Mouse (Mus musculus) cerebellum, adult 2 months (tissue): ENCODE measurements around the gene Pitpnm2. TPM values are rescaled to one million over a fixed set of nuclear protein-coding genes. Genes with fewer than 3 reads are reported as not detected.
"Not testable (repeated sequence)": the region's sequence is repeated elsewhere in the genome, so short reads cannot be mapped to it uniquely, and the experiment has no call there.

Source experiments
- DNase-seq, 2 experiments: peaks; one replicate each; pipeline ENCODE4 v3.0.0; 2021
- H3K27ac ChIP-seq: fragments of 200-500 bp; 2 replicates; pipeline ENCODE4 v1.5.1; 2012; ENCODE audit warnings: low read length, control low read depth, inconsistent platforms; ENCODE audit not compliant: insufficient read depth
- H3K27me3 ChIP-seq: fragments of 200-500 bp; 2 replicates; pipeline ENCODE4 v1.6.1; 2012; ENCODE audit warnings: inconsistent platforms, mild to moderate bottlenecking, low read length, moderate library complexity; ENCODE audit not compliant: control insufficient read depth, insufficient read depth
- H3K4me1 ChIP-seq: fragments of 200-500 bp; 2 replicates; pipeline ENCODE4 v1.6.1; 2011; ENCODE audit warnings: low read length; ENCODE audit not compliant: control insufficient read depth, insufficient read depth
- H3K4me3 ChIP-seq: fragments of 200-500 bp; replicated peaks from 2 replicates; pipeline ENCODE3; 2011; ENCODE audit warnings: mild to moderate bottlenecking, low read depth, low read length, control low read depth; ENCODE audit not compliant: insufficient read depth
- CTCF ChIP-seq: fragments of 200-500 bp; IDR thresholded peaks from 2 replicates; pipeline ENCODE4 v1.5.1; 2011; ENCODE audit warnings: low read depth, mild to moderate bottlenecking, control low read depth, low read length, moderate library complexity, borderline replicate concordance; ENCODE audit not compliant: insufficient read depth
- POLR2A ChIP-seq: fragments of 200-500 bp; IDR thresholded peaks from 2 replicates; pipeline ENCODE4 v1.6.1; 2011; ENCODE audit warnings: low read length, control low read depth, borderline replicate concordance; ENCODE audit not compliant: insufficient read depth
- WGBS: fragments of 180-500 bp; shearing (Covaris S2); methylation state at CpG from one replicate; pipeline ENCODE4 v1.1.7; 2018; 5-methylcytosine and 5-hydroxymethylcytosine counted together
- polyA plus RNA-seq: library from polyadenylated mRNA; depleted of rRNA; stranded (reverse); fragments of >200 nt; gene quantifications from 2 replicates; pipeline ENCODE4 v1.2.3, GENCODE M21; 2012

Pitpnm2 gene
- polyA plus RNA-seq, 1 experiment, result 54.2 TPM

DNA sequence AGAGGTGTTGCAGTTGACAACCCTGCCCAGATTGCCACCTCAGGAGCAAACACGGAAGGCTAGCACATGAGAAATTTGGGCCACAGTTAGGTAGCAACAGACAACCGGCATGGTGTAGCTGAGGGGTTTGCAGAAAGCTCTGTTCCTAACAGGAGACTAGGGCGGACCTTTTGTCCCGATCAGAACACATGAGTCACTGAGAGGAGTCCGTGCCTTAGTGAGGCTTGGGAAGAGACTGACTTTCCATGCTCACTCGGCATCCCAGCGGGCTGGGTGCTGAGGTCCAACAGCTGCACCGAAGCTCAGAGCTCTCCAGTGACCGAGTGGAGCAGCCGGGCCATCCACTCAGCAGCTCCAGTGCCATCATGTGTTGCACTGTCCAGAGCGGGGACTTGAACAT lies 26.9 kb downstream of the Pitpnm2 start:
- 91% methylated on average over 11 of the region's 11 CpGs for WGBS
- TF ChIP-seq POLR2A, result no peak
- TF ChIP-seq CTCF, result no peak
- Histone ChIP-seq H3K4me3 (no peak overlapping the region), H3K27ac (no peak overlapping the region), H3K27me3 (no peaks in the 10 kb centered on the region), H3K4me1 (peaks cover 28% of the 10 kb centered on the region)
- DNase-seq, result no peak

DNA sequence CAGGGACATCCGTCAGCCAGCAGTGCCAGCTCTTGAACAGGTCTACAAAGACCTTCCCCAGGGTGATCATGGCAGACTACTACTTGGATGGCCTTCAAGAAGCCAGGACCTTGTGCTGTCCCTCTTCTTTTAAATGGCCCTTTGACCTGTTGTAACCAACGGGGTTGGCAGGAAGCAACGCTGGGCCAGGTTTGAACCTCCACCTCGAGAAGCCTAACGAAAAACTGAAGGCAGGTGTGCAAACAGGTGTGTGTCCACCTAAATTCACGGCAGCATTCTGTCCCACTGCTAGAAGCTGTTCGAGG lies 27.9 kb downstream of the Pitpnm2 start:
- no peak overlapping the region for H3K4me3 ChIP-seq
- no peaks in the 10 kb centered on the region for H3K27me3 ChIP-seq
- no peak for TF ChIP-seq CTCF
- no peak for TF ChIP-seq POLR2A
- peak overlapping the region; percentile 49 for H3K27ac ChIP-seq
- 72% methylated on average over 7 of the region's 7 CpGs for WGBS
- H3K4me1 ChIP-seq, result peaks cover 31% of the 10 kb centered on the region
- no peak for DNase-seq

DNA sequence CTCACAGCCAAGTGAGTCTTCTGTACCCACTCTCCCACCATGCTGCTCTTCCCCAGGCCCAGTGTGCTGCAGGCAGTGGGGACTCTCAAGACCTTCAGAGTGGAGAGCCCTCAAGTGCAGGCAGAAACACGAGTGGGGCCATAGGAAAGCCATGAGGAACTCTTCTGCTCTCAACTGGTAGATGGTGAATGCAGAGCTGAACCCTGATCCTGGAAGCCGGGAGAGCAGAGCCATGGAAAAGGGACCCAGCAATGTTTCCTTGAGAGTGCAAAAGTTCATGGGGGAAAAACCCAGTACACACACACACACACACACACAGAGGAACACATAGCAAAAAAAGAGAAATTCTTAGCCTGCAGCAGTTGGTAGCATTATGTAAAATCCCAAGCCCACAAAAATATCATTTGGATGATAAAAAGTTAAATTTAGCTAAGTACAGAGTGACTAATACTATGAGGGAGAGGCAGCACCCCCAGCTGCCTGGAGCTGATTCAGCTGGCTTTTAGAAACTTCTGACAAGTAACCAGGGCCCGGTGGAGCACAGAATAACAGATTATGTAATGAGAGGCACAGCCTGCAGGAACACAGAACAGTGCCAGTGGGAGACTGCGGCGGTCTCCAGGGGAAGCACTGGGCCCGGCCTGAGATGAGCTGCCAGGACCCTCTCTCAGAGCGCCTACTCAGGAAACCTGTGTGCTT lies 28.4 kb downstream of the Pitpnm2 start:
- peak; percentile 53 to 66 for DNase-seq
- TF ChIP-seq CTCF (no peak), POLR2A (no peak)
- Histone ChIP-seq H3K4me1 (peaks cover 31% of the 10 kb centered on the region), H3K4me3 (no peak overlapping the region), H3K27me3 (no peaks in the 10 kb centered on the region), H3K27ac (peak overlapping the region; percentile 49; the same call in 1 of the 2 replicates)
- 38% methylated on average over 7 of the region's 7 CpGs for WGBS

DNA sequence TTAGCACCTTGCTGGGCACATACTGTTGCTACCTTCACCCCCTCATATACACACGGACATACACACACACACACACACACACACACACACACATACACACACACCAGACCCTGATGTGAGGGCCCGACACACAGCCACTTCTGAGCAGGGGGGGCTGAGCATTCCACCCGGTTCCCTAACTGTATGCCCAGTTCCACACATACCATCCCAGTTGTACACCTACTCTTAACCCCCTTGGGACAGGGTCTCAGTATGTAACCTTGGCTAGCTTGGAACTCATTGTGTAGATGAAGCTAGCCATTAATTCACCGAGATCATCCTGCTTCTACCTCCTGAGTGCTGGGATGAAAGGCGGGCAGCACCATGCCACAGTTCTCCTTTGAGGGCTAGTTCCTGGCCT lies 29.0 kb downstream of the Pitpnm2 start:
- 0 out of 2 replicates have a peak overlapping the region, but pooled peaks have one; percentile 26 for H3K27ac ChIP-seq
- no peak for TF ChIP-seq POLR2A
- no peak for TF ChIP-seq CTCF
- no peaks in the 10 kb centered on the region for H3K27me3 ChIP-seq
- no peak for DNase-seq
- 91% methylated on average over 5 of the region's 5 CpGs for WGBS
- H3K4me3 ChIP-seq, result no peak overlapping the region
- peaks cover 31% of the 10 kb centered on the region for H3K4me1 ChIP-seq

DNA sequence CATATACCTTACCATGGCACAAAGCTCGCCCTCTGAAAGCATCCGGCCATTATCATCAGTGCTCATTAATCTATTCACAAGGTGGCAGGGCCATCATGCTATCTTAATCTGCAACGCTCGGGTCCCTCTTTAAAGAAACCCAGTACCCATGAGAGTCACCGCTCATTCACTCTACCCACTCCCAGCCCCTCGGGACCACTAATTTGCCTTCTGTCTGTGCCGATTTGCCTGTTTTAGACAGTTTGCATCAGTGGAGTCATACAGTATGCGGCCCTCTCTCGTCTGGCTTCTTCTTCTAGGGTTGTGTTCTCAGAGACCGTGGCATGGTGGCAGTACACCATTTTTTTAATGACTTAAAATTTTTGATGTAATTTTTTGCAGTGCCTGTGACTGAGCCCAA lies 30.1 kb downstream of the Pitpnm2 start:
- DNase-seq, result no peak
- no peak overlapping the region for H3K4me3 ChIP-seq
- H3K4me1 ChIP-seq, result peaks cover 27% of the 10 kb centered on the region
- H3K27me3 ChIP-seq, result no peaks in the 10 kb centered on the region
- WGBS, result 76% methylated on average over 10 of the region's 10 CpGs
- no peak for TF ChIP-seq CTCF
- no peak for TF ChIP-seq POLR2A
- no peak overlapping the region for H3K27ac ChIP-seq

DNA sequence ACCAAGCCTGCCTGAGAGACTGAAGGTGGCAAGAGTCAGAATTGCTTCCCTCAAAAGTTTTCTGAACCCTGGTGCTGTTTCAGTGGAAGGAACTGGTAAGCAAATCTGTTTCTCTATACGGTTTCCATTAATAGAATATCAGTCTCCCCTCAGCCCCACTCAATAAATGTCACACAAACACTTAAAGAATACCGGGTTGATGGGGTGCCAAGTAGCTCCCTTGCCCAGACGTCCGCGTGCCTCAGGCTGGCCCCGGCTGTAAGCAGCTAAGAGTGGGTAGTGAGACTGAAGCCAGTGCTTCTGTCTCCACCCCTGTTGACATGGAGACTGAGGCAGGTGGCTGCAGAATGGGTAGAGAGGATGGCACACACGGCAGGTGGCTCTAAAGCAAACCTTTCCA lies 30.6 kb downstream of the Pitpnm2 start:
- 29% methylated on average over 7 of the region's 7 CpGs for WGBS
- no peak overlapping the region for H3K27ac ChIP-seq
- no peak for DNase-seq

DNA sequence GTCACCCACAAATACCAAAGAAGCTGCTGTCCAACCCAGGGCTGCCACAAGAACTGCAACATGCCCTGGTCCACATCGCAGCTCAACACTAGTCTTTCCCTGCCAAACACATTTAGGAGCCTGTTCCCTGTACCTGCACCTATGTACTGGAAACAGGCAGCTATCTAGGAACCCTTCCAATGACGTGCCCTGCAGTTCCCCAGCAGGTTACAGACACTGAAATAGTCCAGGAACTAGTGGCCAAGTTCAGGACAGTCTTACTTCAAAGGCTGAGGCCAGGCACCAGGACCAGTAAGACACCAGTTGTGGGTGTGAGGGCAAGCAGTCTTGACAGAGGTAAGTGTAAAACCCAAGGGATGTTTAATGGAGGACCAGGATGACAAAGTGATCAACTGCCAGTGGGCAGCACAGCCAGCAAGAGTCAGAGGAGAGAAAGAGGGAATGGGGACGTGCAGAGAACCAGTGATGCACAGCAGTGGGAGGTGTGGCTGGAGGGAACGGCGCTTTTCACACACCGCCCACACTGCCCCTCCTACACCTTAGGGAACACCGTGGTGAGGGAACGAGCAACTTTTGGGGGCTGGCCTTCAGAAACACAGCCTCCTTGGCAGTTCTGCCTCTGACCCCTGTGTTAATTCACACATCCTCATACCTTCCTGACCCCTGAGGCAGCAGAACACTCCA lies 31.9 kb downstream of the Pitpnm2 start:
- 37% methylated on average over 8 of the region's 8 CpGs for WGBS
- no peak overlapping the region for H3K4me3 ChIP-seq

More for the DNA sequence above, 30.6 kb downstream of the Pitpnm2 start:
- Histone ChIP-seq H3K4me3 (no peak overlapping the region), H3K27me3 (no peaks in the 10 kb centered on the region), H3K4me1 (peaks cover 27% of the 10 kb centered on the region)
- TF ChIP-seq CTCF, result no peak
- TF ChIP-seq POLR2A, result no peak

DNA sequence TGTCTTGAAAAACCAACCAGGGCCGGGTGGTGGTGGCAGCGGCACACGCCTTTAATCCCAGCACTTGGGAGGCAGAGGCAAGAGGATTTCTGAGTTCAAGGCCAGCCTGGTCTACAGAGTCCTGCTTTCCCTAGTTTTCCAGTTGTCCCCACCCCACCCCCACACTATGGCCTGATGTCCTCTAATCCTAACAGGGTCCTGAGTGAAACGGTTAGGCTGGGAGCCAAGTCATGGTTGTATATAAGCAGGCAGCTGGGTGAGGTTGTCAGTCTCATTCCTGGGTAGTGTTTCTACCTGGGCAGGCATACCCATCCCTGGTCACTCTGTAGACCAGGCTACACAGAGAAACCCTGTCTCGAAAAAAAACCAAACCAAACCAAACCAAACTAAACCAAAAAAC lies 32.5 kb downstream of the Pitpnm2 start:
- H3K27me3 ChIP-seq, H3K27ac ChIP-seq, DNase-seq, H3K4me3 ChIP-seq: not testable (repeated sequence)
- H3K4me1 ChIP-seq, result peaks cover 27% of the 10 kb centered on the region
- WGBS, result 92% methylated on average over 5 of the region's 5 CpGs

More for the DNA sequence above, 31.9 kb downstream of the Pitpnm2 start:
- DNase-seq, result no peak
- no peak overlapping the region for H3K27ac ChIP-seq
- H3K4me1 ChIP-seq, result peaks cover 27% of the 10 kb centered on the region
- no peaks in the 10 kb centered on the region for H3K27me3 ChIP-seq
- TF ChIP-seq CTCF, result no peak
- no peak for TF ChIP-seq POLR2A
